ENCODE assay signal across 1 mouse cellular context in genomic region chr2:164440314-164440713, GRCm38 (mm10).
TF ChIP-seq lines count a peak whose summit lies in the region.

No protein-coding gene starts in this region.

TF ChIP-seq in CH12.LX, 34 proteins besides CTCF, POLR2A, EP300 and RAD21:
- TF ChIP-seq USF1 (IDR thresholded peaks at IDR 0.05; ENCODE audit: low read depth, low read length) (no peak), RCOR1 (conservative IDR thresholded peaks at IDR 0.05; ENCODE audit: low read depth, low read length) (no peak), TCF12 (IDR thresholded peaks at IDR 0.05; ENCODE audit: low read depth, low read length) (no peak), IRF4 (IDR thresholded peaks at IDR 0.05; ENCODE audit: low read depth, low read length) (no peak), MXI1 (IDR thresholded peaks at IDR 0.05; ENCODE audit: low read depth, low read length) (no peak), MAZ (IDR thresholded peaks at IDR 0.05; ENCODE audit: low read depth, low read length) (no peak), PAX5 (IDR thresholded peaks at IDR 0.05; ENCODE audit: low read length) (no peak), ZC3H11A (IDR thresholded peaks at IDR 0.05; ENCODE audit: low read depth, low read length) (no peak), MEF2A (IDR thresholded peaks at IDR 0.05; ENCODE audit: borderline replicate concordance, low read depth, low read length) (no peak), POLR2AphosphoS2 (IDR thresholded peaks at IDR 0.05; ENCODE audit: low read depth, low read length) (no peak), SMC3 (IDR thresholded peaks at IDR 0.05; ENCODE audit: low read depth, low read length) (no peak), ZNF384 (IDR thresholded peaks at IDR 0.05; ENCODE audit: low read depth, low read length) (no peak), CHD2 (IDR thresholded peaks at IDR 0.05; ENCODE audit: low read length) (no peak), ZKSCAN1 (IDR thresholded peaks at IDR 0.05; ENCODE audit: borderline replicate concordance, low read depth, low read length) (no peak), HCFC1 (IDR thresholded peaks at IDR 0.05; ENCODE audit: low read depth, low read length) (no peak), TBP (conservative IDR thresholded peaks at IDR 0.05; ENCODE audit: low read depth, low read length) (no peak), E2F4 (IDR thresholded peaks at IDR 0.05; ENCODE audit: insufficient replicate concordance, low read depth, low read length) (no peak), NELFE (IDR thresholded peaks at IDR 0.05; ENCODE audit: low read depth, low read length) (no peak), GABPA (IDR thresholded peaks at IDR 0.05; ENCODE audit: insufficient replicate concordance, low read depth, low read length) (no peak), CHD1 (IDR thresholded peaks at IDR 0.05; ENCODE audit: low read depth, low read length) (no peak)
